Mouse (Mus musculus) cerebellum, adult 8-10 months (tissue): ENCODE results near the gene Padi4.
A peak's percentile ranks its signal among the peaks of the same experiment; 100 is the strongest.

Experiments used
- DNase-seq: peaks from one replicate; pipeline ENCODE4 v3.0.0; 2022

Gene Padi4

GRCm38 (mm10) chr4:140774025-140774800 lies at the start of gene Padi4:
Padi4 (minus strand) TSS chr4:140774236.
- no peak for DNase-seq

GRCm38 (mm10) chr4:140821988-140822387 lies 48.0 kb upstream of the Padi4 start:
- DNase-seq = peak; percentile 40

GRCm38 (mm10) chr4:140817413-140817812 lies 43.4 kb upstream of the Padi4 start:
- DNase-seq = no peak

GRCm38 (mm10) chr4:140815996-140816917 lies 42.2 kb upstream of the Padi4 start:
- no peak for DNase-seq

- DNase-seq = no peak
Measured at GRCm38 (mm10) chr4:140815496-140815895, 41.5 kb upstream of the Padi4 start.

- DNase-seq = no peak
Measured at GRCm38 (mm10) chr4:140814241-140815225, 40.5 kb upstream of the Padi4 start.

GRCm38 (mm10) chr4:140813358-140814185 lies 39.5 kb upstream of the Padi4 start:
- DNase-seq = no peak

- no peak for DNase-seq
Measured at GRCm38 (mm10) chr4:140812609-140813008, 38.6 kb upstream of the Padi4 start.

GRCm38 (mm10) chr4:140812191-140812590 lies 38.2 kb upstream of the Padi4 start:
- DNase-seq = no peak

- no peak for DNase-seq
Measured at GRCm38 (mm10) chr4:140810458-140811260, 36.6 kb upstream of the Padi4 start, which contains the start of gene Padi3. Padi3 (minus strand) TSS chr4:140810648.

- no peak for DNase-seq
Measured at GRCm38 (mm10) chr4:140809118-140809517, 35.1 kb upstream of the Padi4 start.

GRCm38 (mm10) chr4:140804601-140805000 lies 30.6 kb upstream of the Padi4 start:
- no peak for DNase-seq

GRCm38 (mm10) chr4:140801364-140801763 lies 27.3 kb upstream of the Padi4 start:
- no peak for DNase-seq

- no peak for DNase-seq
Measured at GRCm38 (mm10) chr4:140796786-140797185, 22.8 kb upstream of the Padi4 start.

GRCm38 (mm10) chr4:140794678-140795077 lies 20.6 kb upstream of the Padi4 start:
- no peak for DNase-seq

GRCm38 (mm10) chr4:140793795-140794194 lies 19.8 kb upstream of the Padi4 start:
- DNase-seq = no peak

GRCm38 (mm10) chr4:140792584-140792983 lies 18.5 kb upstream of the Padi4 start:
- no peak for DNase-seq

GRCm38 (mm10) chr4:140791071-140791470 lies 17.0 kb upstream of the Padi4 start:
- DNase-seq = no peak

- DNase-seq = no peak
Measured at GRCm38 (mm10) chr4:140789983-140790382, 15.9 kb upstream of the Padi4 start.

GRCm38 (mm10) chr4:140788983-140789382 lies 14.9 kb upstream of the Padi4 start:
- DNase-seq = peak; percentile 28

GRCm38 (mm10) chr4:140788264-140788663 lies 14.2 kb upstream of the Padi4 start:
- DNase-seq = no peak
